Mouse (Mus musculus) fibroblast of lung, adult 2 months (primary cell): Measurements from ENCODE around the gene A1cf.

Source experiments
- DNase-seq: peaks from one replicate; pipeline ENCODE4 v3.0.0-alpha.2; 2011; ENCODE audit warnings: low read depth

The A1cf gene

DNA sequence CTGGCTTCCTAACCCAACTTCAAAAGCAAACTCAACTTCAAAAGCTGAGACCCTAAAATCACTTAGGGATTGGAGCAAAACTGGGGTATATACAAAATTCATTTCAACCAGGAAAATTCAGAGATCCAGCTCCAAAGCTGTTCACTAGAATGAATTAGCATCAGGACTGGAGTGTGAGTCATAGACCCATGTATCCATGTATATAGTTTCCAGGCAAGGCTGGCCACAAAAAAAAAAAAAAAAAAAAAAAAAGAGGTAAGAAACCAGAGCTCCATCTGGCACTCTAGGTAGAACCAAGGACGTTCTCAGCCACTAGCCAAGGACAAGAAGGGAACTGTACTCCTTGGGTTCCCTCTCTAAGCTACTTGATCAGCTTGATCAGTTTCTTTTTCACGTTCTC is 85.2 kb downstream of the A1cf start:
- DNase-seq: no peak

DNA sequence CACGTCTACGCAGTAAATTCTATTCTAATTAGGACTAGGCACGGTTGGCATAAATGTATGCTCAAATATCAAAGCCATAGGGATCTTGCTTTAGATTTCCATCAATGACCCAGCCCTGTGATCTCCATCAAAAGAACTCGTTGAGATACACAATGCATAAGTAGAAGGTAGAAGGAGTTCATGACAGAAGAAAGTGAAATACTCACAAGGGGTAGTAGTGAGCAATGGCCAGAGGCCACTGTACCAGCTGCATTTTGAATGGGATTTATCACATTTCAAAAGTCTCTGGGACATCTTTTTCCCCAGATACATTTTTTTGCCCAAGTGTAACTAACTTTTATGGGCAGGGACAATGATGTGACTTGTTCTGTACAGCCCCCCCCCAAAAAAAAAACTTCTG is 85.7 kb downstream of the A1cf start:
- no peak for DNase-seq

DNA sequence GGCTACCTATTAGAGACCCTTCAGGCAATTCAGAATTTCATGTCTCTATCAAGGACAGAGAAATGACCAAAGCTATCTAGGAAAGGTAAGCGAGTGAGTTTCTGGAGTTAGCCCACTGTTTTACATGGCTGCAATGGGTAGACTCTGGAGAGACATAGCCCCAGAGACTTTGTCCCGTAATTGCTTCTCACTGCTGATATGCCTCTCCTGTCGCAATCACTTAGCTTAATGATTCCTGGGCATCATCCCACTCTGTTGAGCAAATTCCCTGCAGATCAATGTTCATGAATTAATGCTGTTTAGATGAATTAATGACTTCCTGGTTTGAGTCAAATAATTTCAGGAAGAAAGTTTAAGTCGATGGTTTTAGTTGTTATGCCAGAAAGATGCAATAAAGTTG is 86.1 kb downstream of the A1cf start:
- DNase-seq: no peak

DNA sequence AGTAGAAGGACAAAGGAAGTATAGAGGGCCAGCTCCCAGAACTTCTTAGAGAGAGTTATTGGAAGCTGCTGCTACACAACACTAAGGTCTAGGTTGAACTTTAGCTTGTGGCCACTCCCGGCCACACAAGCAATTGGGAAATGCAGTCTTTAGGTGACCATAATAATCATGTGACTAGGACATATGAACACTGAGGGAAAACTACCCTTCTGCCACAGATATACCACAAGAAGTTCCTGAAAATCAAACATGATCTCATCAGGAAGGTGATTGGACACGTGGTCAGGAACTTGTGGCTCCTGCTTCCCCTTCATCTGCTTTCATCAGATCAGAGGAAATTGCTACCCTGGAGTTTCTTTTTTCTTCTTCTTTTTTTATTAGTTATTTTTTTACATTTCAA is 87.8 kb downstream of the A1cf start:
- DNase-seq: no peak

DNA sequence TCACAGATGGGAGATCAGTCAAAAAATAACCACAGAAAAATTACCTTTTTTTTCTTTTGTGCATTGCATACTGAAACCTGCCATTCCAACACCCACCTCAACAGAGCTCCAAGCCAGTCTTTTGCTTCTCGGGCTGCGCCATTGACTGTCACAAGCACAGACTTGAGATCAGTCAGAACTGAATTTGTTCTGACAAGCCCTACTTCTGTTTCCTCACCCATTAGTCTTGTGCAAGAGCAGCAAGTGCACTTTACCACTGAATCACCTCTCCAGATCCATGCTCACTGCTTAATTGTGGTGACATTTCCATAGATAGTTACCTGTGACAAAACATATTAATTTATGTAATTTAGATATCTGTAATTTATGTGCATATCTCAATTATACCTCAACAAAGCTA is 91.9 kb downstream of the A1cf start:
- DNase-seq: no peak

DNA sequence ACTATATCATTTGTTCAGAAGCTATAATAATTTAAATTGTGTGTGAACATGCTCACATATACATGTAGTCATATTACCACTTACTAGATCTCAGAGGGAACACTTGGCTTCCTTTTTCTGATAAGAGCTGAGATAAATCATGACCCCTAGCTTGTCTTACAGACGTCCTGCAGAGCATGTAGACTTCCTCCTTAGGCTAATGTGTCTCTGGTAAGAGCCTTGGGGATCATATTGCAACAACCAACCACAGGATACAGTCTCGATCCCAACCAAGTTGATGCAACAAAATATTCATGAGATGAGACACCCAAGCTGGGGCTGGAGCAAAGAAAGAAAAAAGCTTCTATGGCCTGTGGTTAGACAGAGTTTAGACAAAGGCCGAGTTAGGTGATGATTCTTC is 94.6 kb downstream of the A1cf start:
- no peak for DNase-seq

DNA sequence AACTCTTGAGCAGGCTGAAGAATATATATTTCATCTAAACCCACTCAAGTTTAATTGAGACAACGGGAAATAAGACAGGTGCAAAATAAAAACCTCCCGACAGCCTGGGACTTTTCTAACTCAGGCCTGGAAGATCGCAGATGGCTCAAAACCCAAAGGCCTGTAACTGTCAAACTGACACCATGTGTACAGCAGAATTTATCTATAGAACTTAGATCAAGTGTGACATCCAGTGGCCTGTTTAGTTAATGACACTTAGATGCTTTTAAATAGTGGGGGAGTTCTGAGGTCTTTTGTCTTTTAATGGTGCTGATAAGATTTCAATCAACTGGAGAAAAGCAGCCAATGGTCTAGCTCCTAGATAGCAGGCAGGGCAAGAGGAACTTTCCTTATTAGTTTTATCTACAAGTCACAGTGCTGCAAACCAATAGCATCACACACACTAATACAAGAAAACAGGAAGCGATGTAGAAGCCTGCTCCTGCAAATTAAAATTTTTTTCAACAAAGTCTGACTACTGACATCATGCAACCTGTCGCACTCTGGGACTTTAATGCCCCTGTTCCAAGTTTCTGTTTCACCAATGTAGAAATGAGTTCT is 99.5 kb downstream of the A1cf start:
- no peak for DNase-seq

DNA sequence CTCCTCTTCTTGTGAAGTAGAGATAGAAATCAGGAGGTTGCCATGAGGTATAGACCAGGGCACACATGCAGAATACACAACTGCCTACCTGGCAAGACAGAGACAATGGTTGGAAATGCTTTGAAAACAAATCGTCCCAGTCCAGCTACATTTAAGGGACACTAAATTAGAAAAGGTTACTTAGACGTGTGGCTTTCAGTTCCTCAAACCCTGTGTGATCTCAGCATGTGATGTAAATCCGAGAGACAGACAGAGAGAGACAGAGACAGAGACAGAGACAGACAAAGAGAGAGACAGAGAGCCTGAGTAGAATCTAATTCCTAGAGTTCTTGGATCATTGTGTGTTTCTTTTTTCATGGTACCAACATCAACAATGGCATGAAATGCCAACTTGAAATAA is 102.8 kb downstream of the A1cf start:
- DNase-seq: no peak

DNA sequence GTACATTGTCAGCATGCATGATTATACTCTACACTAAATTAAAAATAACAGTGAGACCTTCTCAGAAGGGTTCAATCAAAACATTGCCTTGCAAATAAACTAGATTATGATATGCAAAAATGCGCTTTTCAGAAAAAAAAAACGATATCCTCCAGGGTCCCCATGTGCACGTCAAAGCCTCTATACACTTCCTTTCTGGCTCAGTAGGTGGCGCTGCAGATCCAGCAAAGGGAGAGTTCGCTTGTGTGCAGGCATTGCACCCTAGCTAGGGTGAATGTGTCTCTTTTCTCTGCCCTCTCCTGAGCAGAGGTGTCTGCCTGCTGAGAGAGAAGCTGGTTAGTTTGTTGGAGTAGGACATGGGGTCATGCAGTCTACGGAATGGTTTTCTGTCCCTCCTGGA is 103.4 kb downstream of the A1cf start:
- peak; percentile 41 for DNase-seq

DNA sequence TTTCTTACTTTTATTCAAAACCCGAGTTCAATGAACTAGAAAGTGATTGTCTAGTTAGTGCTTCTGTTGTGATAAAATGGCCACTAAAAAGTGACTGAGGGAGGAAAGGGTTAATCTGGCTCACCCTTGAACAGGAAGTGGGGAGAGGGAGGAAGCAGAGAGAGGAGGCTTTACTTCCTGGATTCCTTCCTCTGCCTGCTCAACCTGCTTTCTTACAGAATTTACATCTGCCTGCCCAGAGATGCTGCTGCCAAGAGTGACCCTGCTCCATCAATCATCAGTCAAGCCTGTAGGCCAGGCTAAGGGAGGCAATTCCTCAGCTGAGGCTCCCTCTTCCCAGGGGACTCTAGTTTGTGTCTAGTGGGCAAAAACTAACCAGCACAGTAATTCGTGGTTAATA is 107.3 kb downstream of the A1cf start:
- no peak for DNase-seq

DNA sequence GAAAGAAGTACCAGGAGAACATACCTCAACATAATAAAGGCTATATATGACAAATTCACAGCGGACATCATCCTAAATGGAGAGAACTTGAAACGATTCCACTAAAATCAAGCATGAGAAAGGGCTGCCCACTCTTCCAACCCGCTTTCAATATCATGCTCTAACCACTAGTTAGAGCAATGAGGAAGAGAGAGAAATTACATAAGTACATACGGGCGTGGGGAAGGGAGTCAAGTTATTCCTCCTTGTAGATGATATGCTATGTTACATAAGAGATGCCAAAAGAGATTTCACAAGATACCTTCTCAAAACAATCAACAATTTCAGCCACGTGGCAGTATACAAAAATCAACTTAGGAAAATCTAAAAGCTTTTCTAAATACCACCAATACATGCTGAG is 122.5 kb downstream of the A1cf start:
- DNase-seq: no peak

DNA sequence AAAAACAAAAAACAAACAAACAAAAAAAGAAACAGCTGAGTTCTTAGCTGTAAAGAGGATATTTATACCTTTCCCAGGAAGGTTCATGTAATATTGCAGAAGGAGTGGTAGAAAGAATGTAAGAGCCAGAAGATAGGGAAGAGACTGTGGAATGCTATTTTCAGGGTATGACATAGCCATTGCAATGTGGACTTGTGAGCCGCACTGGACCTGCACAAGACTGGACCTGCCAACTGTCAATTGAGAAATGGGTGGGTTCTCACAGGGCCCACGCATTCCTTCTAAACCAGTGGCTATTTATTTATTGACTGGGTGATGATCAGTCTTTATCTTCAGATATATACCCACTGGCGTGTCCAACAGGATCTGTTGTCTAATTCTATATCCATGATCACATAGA is 128.4 kb downstream of the A1cf start:
- no peak for DNase-seq
